Mouse (Mus musculus) kidney, postnatal 10 days (tissue): ENCODE measurements around the gene Tbc1d22a.

Source experiments
- DNase-seq: peaks from one replicate; pipeline ENCODE4 v3.0.0; 2021; ENCODE audit warnings: mixed read lengths

Gene Tbc1d22a

DNA sequence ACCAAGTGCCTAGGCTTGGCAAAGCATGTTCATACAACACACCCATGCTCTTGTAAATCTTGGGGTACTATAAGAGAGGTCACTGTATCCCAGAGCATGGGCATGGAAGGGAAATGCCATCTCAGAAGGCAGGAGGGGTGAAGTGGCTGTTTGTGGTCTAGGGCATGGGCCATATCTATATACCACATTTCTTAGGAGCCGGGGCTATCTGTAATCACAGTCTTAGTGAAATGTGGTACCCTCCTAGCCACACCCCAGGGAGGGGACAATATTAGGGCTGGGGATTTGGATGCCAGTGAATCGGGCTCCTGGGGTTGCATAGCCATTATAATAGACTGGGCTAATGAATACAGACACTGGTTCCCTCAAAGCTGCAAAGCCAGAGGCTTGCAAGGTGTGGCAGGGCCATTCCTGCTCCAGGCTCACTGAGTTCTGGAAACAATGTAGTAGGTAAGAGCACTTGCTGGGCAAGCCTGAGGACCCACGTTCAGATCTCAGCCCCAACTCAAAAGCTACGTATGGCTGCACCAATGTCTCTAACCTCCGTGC lies 197.3 kb downstream of the Tbc1d22a start:
- no peak for DNase-seq

DNA sequence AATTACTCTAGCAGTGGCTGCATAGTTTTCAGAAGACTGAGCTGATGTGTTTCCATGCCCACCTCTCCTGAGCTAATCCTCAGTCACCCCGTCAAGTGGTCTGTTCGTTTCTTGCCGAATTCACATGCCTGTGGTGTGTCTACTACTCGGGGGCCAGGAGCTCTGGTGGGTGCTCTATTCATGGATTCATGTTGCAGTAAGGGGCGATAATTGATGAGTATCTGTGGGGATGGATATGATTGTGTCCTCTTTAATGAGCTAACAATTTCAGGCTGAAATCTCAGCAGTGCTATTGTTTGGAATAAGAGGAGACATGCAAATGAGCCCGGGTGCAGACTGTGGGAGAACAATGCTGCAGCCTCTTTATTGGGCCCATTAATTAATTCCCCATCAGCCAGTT lies 201.7 kb downstream of the Tbc1d22a start:
- no peak for DNase-seq

DNA sequence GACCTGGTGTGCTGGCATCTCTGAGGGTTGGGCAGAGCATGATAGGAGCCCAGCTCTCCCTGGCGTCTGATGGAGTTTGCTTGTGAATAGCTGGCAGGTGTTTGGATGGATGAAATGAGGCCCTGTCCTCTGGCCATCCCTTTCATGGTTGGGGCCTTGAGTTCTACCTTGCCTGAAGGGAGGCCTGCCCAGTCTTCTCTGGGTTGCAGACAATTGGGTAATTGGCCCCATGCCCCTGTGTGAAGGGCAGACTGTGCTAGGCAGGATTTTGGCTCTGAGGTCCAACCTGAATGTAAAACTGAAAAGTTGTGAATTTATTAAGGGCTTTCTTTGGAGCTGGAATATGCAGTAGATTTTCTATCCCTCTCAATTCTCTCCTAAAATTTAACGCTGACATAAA lies 204.2 kb downstream of the Tbc1d22a start:
- no peak for DNase-seq

DNA sequence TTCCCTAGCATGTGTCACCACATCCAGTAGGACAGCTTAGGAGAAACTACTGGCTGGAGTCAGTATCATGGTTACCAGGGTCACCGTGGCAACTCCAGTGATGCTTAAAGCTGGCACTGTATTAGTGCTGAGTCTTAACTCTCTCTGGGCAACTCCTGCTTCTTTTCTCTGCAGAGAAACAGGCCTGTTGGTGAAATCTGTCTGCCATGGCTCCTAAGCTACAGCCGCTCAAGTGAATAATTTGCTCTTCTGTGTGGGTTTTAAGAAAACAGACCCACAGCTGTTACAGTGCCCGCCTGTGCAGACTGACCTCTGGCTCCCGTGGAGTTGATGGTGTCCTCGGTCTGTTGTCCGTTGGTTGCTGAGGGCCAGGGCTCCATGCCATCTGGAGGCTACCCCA lies 205.4 kb downstream of the Tbc1d22a start:
- DNase-seq = no peak

DNA sequence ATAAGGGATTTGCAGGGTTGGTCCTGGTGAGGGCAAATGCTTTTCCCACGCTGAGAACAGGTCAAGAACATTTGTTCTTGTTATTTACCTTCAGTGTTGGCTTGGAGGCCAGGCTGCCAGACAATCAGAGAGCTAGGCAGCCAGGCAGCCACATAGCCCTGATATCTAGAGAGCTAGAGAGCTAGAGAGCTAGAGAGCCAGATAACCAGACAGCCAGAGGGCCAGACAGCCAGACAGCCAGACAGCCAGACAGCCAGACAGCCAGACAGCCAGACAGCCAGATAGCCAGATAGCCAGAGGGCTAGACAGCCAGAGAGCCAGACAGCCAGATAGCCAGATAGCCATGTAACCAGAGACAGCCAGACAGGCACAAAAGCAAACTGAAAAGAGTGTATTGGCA lies 208.6 kb downstream of the Tbc1d22a start:
- no peak for DNase-seq

DNA sequence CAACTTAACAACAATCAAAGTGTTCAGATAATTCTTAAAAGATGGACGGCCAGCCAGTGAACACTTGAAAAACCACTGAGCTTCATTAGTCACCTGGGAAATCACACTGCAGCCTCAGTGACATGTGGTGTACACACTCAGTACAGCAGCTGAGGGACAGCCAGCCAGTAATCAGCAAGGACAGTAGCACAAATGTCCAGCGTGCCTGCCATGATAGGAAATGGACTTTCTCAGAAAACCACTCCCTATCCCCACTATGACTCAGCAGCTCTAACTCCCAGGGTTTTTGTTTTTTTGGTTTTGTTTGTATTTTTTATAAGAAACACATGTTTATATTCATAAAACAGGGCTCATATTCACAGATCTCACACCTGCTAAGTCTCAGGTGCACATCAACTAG lies 209.6 kb downstream of the Tbc1d22a start:
- DNase-seq = no peak

DNA sequence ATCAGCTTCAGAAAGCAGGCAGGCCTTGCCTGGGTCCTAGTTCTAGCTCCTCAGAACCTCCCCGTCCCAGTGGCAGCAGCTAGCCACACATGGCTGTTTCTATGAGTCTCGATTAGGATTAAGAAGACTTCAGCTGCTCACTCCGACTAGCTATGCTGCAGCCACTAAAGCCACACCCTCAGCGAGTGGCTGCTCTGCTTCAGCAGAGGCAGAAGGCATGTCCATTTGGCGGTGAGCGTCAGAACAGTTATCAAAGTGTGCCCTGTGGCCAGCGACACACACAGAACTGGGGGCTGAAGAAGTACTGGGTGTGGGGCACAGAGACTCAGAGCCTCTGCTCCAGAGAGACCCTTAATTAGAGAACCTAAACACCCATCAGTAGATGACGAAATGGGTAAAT lies 210.7 kb downstream of the Tbc1d22a start:
- DNase-seq = no peak

DNA sequence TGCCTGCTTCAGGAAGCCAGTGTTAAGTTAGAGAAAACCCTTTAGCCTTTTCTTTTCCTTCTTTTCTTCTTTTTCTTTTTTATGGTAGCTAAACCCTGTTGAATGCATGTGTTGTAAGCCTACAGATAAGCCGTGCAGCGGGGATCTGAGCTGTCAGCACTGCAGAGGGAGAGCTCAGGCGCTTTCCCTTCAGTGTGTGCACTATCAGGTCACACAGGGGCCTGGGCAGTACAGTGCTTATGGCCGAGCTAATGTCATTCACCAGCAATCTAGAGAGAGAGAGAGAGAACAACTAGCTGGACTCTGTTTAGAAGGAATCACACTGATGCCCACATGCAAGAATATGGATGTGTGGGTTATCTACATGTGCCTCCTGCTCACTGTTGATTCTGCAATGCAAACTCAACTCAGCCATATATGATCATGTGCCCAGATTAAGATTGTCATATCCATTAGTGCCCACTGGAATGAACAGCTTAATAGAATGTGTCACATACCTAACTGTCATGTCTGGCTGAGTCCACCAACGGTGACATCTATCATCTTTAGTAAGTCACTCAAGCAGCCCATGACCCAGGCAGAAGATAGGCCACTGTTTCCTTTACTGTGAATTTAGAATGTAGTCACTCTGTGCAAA lies 212.2 kb downstream of the Tbc1d22a start:
- DNase-seq = no peak

DNA sequence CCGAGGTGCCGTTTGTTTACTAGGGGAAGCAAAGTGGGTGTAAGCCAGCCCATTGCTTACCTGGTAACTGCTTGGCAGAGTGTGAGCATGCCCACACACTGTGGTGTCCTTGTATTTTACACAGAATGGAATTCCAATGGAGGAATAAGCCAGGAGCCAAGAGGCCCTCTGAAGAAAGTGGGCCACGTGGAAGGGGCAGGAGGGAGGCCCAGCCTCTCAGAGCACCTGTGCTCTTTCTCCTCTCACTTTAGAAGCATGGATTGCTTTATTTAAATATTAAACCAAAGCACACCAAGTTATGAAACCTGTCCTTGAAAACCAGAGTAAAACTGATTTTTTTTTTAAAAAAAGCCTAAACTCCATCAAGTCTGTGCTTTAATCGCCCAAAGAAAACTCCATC lies 213.2 kb downstream of the Tbc1d22a start:
- no peak for DNase-seq

DNA sequence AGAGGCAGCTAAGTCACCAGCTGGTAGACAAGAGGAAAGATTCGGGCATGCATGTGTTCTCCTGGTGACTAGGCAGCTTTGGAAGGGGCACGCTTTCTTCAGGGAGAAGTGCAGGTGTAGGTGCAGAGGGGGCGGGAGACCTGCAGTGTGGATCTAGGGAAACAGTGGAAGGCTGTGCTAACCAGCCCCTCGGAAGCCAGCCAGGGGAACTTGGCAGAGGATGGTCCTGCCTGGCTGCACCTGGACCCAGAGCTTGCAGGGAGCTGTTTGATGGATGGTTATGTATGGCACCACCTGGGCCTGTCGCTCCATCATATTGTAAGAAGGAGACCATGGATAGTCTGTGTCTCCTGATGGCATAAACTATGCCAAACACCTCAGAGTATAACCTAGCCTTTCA lies 214.2 kb downstream of the Tbc1d22a start:
- DNase-seq = no peak

DNA sequence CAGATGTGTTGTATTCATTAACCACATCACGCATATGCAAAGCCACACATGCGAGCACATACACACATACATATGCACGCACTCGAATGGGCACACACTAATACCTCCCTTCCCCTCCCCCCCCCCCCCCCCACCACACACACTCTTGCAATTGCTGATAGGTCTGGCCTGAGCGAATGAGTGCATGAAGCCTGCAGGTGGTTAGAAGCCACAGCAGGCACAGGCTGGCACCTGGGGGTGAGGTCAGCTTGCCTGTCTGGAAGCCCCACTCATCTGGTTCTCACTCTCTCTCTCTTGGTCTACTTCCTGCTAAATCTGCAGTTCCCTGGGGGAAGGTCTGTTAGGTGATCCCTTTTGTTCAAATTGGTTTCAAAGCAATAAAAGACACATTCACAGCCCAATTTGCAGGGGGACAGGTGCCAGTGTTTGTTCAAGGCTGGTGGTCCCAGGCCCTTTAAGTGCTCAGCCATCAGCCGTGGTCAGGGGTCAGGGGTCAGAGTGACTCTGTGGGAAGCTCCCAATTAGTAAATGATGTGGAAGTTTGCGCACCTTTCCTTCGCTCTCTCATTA lies 215.6 kb downstream of the Tbc1d22a start:
- no peak for DNase-seq

DNA sequence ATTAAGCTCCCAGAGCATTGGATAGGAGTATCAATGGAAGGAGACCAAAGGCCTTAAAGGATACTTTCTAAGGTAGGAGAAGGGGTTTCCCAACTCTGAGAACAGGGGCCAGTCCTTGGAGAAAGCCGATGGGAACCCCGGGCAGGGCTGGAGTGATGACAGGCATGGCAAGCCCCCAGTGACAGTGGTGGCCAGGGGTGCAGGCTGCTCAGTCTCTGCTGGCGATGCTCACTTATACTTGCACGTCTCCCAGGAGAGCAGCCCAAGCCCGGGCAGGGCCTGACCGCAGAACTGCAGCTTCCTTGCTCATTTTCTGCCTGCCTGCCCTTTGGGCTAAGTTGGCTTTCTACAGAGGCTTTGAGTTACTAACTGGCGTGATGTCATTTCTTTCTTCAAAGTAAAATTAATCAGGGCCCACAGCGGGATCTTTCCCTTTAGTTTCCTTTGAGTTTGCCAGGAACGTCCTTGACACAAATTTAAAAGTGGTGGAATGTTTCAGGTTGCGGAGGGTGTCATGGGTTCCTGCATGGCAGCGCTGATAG lies 217.4 kb downstream of the Tbc1d22a start:
- no peak for DNase-seq

DNA sequence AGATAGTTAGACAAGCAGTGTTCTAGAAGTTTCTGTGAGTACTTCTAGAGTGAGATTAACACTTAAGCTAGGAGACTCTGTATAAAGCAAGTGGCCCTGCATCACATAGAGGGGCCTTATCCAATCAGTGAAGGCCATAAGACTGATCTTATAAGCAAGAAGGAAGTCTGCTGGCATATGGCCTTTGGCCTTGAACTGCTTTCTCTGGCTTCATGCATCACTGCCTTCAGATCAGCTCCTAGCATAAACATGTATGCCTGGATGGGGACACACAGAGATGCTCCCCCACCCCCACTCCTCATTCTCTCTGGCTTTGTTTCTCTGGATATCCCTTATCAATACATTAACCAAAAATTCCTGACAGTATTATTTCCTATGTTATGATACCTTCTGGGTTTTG lies 218.5 kb downstream of the Tbc1d22a start:
- no peak for DNase-seq

DNA sequence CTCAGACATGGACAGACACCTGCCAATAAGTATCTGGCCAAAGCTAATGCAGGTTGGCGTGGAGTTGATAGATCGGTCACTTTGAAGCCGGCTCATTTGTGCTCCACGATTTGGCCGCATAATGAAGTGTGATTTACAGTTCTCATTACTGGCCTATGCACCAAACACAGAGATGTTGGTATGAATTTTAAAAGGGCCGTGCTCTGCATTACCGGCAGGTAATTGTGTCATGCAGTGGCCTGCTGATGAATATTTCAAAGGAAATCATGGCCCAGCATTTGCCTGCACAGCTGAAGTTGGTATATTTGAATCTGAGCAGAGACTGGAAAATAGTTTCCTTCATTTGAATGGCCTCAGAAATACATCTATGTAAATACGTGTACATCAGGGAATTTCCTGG lies 219.1 kb downstream of the Tbc1d22a start:
- no peak for DNase-seq

DNA sequence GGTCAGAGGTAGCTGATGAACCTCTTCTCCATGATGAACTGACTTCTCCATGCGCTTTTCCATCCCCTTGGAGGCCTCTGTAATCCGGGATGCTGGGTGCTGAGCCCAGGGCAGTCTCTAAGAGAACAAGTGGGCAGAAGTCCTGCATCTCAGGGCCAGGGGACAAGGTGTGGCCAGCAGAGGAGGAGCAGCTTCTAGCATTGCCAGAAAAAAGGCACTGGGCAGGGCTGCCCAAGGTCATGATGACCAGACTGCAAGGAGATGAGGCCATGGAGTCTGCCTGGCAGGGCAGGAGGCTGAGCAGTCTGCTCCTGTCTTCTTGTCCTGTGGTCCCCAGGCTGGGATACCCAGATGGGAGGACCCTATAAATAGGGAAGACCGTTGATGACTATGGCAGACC lies 220.0 kb downstream of the Tbc1d22a start:
- DNase-seq = no peak

DNA sequence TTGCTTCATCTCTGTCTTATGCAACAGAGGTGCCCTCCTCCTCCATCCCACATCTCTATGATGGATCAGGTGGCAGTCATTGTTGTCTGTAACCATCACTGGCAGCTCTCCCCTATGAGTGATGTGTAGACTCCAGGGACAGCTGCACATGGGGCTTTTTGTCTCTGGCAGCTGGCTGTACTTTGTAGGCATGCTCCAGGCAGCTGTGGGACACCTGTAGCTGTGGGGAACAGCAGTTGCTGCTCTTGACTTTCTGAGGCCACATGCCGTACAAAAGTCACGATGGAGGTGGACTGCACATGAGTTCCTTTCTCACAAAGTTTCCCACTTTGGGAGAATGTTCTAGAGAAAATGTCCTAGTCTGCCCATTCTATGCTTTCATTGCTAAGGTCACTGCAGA lies 223.1 kb downstream of the Tbc1d22a start:
- no peak for DNase-seq

DNA sequence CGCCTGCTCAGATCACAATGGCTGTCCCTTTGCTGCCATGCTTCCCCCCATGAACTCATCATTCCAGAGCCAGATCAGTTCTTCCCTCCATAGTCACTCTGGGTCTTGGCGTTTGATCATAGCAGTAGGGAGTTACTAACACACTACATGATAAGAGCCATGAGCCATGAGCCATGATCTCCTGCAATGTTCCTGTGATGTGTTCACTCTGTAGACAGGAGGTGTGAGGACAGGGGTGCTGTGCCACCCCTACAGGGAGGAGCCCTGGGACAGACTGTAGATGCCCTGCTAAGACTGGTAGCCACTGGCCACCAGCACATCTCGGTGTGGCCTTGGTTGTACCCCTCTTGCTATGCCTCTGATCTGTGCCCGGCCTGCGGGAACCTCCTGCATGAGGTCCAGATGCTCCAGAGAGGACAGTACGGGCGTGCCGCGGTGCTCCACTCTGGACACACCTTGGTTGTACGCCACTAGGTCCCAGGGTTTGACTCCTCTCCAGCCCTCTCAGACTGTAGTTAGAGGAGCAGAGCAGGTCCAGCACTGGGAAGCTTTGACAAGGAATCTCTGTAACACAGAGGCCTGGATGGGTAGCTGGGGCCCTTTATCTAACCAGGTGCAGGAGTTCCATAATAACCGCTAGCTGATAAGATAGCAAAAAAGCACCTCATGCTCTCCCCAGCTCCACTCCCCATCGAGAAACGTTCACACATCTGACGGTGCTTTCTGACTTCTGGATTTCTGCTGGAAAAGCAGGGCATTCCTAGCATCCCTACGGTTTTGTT lies 224.9 kb downstream of the Tbc1d22a start:
- DNase-seq = no peak

DNA sequence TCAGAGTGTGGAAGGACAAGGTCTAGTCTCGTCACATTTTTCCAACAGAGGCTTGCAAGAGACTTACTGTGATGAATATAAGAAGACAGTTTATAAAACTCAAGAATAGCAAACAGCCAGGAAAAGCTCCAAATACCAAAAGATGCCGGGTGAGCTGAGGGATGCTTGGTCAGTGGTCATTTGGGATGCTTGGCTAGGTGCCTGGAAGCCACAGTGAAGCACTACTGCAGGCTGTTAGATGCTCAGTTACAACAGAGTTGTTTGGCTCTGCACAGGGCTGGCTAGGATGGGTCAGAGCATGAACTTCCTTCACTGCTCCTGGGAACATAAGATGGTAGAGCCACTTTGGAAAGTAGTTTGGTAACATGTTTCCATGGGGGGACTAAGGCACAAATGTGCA lies 230.0 kb downstream of the Tbc1d22a start:
- DNase-seq = peak; percentile 24

DNA sequence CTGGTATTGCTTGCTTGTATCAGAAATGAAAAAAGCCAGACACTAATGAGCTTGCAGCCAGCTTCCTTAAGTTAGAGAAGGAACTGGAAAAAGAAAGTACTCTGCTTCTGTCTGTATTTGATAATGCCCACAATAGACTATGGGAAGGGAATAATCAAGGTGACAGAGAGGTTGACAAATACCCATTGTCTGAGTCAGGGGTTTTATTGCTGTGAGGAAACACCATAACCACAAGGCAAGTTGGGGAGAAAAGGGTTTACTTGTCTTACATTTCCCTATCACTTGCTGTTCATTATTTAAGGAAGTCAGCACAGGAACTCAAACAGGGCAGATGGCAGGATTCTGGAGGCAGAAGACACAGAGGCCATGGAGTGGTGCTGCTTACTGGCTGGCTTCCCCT lies 231.8 kb downstream of the Tbc1d22a start:
- DNase-seq = no peak

DNA sequence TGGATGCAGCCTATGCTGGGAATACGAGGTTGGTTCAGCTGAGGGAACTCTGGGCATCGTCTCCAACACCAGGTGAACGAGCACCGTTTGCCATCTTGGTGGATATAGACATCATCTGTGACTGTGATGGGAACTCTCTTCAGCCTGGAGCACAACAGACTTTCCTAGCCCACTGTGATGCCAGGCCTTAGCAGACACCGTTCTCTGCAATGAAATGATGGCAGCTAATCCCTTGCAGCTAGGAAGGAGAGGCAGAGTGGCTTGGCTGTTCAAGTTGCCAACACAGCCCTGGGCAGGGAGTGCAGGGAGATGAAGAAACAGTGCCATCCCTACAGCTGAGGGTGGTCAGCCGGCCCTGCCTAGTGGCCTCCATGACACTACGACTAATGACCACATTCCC lies 233.0 kb downstream of the Tbc1d22a start:
- DNase-seq = no peak

DNA sequence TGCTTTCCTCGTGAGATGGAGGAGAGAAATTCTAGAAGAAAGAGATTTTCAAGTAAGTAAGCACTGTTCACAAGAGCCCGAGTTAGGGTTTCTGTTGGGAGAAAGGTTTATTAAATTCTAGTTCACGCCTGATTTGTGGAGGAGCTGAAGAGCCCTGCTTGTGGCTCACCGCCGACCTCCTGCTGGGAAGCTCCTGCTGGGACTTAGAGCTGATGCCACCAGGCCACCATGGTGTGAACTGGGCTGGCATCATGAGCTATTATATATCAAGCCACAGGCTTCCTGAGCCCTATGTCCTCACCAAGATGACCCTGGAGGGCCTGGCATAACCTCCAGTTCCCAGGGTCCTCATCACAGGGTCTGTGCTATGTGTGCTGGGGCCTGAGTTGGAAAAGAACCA lies 235.0 kb downstream of the Tbc1d22a start:
- no peak for DNase-seq

DNA sequence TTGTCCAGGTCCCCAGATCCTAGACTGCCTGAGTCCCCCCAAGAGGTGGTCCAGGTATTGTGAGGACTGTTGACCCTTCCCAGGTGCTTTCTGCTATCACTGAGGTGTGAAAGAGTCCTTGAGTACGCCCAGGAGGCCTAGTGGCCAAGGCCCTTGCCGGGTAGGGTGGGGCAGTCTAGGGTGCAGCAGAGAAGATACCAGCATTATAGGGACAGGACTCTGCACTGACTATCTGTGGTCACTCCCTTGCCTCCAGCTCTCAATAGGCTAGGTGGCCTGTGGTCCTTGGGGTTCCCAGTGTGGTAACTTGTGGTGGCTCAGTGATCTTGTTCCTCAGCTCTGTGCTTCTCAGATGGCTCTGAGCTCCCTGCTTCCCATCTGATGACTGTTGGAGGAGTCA lies 235.5 kb downstream of the Tbc1d22a start:
- no peak for DNase-seq

DNA sequence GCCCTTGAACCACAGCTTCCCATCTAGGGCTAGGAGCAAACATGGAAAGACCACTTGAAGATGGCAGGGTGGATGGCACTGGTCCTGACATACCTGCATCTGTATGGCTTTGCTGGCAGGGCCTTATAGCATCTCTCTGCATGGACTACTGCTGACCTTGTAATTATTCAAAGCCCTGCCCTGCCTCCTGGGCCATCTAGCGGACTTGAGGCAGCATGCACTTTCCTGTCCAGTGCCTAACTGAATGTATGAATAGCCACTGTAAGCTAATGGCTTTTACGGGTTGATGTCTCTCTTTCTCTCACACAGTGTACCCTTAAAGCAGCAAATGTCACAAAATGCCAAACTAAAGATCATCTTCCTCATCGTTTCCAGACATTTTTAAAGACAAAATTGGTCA lies 245.2 kb downstream of the Tbc1d22a start:
- no peak for DNase-seq

DNA sequence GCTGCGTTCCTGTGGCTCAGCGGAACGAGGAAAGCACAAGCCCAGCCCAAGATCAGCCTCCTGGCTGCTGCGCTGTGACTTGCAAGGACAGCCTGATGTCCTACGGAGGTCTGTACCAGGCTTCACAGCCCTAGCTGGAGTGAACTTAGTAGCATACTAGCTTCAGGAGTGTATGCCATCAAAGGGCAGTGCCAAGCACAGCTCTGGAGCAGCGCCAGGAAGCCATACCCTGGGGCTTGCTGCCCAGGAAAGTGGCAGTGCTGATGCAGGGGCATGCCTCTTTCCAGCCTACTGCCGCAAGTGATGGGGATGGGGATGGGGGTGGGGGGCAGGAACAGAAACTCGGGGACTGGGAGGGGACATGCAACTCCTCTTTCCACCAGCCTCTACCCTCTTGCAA lies 248.4 kb downstream of the Tbc1d22a start:
- DNase-seq = peak; percentile 32
